Mouse (Mus musculus) natural killer cell, adult 2 months (primary cell): ENCODE data around the gene Rab10.
"Not testable (repeated sequence)": the region's sequence is repeated elsewhere in the genome, so short reads cannot be mapped to it uniquely, and the experiment has no call there.

Experiments
- DNase-seq, 2 experiments: peaks; one replicate each; pipeline ENCODE4 v3.0.0; 2022; ENCODE audit warnings: low spot score in 2 of 2

The Rab10 gene

DNA sequence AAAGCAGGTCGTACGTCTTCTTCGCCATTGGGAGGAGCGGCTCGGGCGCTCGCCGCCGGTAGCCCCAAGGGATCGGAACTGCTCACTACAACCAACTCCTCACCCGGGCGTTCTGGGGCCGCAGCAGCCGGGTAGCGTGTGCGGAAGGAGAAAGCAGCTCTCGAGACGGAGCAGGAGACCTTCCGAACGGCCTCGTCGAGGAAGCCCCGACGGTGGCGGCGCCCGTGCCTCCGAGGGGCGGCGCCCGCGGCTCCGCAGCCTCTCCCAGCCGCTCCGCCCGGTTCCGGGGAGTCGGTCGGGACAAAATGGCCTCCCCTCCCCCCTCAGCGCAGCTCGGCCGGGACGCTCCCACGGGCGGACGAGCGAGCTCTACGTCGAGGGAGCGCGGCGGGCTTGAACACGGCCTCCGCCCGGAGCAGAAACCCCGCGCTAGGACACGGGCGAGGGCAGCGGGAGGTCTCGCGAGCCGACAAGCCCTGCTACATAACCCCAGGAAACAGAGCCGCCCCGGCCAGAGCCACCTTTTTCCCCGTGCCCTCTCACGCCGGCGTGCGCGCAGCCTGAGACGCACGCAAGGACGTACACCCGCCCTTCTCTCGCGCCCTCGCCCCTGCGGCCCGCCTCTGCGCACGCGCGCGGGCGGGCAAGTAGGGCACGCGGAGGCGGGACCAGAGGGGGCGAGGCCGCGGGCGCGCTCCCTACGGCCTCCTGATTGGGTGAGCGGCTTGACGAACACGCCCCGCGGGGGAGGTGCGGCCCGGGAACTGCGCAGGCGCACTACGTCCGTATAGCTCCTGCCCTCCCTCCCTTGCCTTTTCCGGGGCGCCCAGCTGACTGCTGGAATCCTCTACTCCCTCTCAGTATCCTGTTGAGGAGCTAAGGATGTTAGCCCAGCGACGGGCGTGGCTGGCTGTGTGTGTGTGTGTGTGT is at the start of gene Rab10:
TSS of gene Rab10 (minus strand) at position 579 of the 930 bp plus-strand sequence.
- DNase-seq, result peak; percentile 97 to 98

DNA sequence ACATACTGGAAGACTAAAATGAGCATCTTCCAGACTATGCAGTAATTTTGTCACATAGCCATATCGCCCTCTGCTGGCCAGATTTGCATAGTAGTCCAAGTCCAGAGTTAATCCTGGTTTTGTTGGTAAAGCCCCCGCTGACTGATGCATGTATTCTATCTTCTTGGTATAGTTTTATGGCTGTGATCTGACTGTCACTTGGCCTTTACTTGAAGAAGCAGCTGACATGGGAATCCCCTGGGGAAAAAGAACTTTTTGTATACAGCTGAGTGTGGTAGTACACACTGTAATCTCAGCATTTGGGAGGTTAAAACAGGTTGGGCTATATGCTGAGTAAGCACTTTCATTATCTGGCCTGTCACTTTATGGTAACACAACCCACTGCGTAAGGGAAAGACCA is 49.5 kb upstream of the Rab10 start:
- DNase-seq, result peak; percentile 59 to 78

DNA sequence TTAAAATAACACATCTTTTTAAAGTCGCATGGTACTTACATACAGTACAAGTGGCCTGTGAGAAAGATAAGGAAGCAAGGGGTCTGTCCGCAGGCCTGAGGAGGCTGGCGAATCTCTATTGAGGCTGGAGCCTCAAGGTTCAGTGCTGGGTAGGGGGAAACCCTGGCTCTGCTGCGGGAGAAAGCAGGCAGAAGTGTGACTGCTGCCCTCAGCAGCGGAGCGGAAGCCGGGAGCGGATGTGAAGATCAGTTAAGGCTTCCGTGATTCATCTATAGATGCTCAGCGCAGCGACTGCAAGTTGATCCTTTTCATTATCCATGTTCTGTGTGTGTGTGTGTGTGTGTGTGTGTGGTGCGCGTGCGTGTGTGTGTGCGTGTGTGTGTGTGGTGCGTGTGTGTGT is 47.1 kb upstream of the Rab10 start:
- DNase-seq, result peak; percentile 16 to 40

DNA sequence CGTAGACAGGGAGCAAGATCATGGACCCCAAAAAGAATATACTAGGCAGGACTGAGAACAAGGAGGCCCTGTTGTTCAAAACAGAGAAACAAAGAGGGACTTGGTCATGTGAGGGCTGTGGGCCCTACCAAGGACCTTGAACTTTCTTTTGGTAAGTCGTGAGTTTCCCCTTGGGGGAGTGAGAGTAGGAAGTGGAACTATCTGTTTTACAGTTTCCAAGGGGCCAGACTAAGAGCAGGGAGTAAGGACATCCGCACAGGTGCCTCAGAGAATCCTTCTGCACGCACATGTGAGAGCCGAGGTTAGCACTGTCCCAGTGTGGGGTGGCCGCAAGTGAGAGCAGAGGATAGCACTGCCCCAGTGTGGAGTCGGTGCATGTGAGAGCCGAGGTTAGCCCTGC is 45.3 kb upstream of the Rab10 start:
- no peak for DNase-seq

DNA sequence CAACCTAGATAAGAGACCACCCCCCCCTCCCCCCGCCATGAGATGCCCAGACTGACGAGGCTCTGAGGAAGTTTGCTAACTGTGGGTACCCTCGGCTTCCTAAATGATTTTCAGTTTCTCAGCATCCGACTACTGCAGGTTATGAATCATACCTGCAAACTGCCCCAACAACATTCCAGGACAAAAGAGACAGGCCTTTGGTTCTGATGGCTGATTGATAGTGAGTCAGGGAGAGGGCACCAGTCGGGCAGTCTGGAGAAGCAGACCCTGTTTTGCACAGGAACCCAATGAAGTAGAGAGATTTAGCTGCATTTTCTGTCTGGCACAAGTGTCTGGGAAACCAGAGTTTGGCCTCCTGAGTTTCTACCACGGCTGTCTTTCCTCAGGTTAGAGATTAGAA is 42.4 kb upstream of the Rab10 start:
- no peak for DNase-seq

DNA sequence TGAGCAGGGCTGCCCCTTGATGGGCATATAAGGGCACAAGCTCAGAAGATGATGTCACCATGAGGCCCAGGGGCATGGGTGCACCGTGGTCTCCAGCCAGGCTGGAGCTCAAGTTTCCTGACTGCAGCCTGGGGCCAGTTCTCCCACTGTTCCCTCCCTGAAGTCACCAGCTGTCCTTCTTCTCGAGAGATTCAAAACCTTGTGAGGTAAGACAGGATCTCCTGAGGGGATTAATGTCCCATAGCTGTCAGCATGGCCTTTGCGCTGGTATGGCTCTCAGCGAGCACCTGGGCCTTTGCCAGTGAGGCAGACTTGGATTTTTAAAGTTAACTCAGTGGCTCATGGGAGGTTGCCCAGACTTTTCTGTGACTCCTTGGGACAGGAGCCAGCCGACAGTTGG is 40.4 kb upstream of the Rab10 start:
- DNase-seq, result no peak

DNA sequence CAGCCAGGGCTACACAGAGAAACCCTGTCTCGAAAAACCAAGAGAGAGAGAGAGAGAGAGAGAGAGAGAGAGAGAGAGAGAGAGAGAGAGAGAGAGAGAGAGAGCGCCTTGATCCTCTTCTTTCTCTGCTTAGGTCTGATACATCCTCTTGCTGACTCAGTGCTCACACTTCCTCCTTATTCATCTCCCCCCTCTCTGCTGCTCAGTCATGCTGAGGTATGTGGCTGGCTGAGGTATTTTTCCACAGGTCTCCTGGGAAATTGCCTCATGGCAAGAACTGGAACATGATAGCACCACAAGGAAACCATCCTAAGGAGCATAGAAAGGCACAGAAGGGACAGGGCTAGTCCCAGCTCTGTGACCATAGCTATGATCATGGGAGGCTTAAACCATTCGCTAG is 39.6 kb upstream of the Rab10 start:
- DNase-seq, result no peak

DNA sequence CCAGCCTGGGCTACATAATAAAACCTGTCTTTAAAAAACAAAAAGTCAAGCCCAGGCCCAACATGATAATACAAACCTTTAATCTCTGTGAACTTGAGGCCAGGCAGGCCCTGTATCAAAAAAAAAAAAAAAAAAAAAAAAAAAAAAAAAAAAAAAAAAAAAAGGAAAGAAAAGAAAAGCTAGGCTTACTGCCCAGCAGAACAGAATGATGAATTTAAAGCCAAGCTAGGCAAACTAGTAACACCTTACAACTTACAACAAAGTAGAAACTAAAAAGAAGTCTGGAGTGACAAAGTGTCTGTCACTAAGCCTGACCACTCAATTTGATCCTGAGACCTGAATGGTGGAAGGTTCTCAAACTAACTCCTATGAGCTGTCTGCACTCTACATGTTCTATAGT is 37.9 kb upstream of the Rab10 start:
- no peak for DNase-seq

DNA sequence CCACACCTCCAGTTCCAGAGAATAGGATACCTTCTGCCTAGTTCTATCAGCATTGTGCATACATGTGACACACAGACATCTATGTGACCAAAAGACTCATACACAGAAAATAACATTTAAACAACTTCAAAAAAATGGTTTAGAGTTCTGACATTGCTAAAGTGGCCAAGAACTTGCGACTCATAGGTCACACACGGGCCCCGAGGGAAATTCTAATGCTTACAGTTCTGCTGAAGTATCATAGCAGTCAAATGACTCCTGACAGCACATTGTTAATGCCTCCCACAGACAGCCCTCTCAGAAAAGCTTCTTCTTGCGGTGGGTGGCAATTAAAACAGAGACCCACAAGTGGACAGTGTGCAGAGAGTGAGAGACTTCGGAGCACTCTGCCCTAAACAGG is 35.3 kb upstream of the Rab10 start:
- no peak for DNase-seq

DNA sequence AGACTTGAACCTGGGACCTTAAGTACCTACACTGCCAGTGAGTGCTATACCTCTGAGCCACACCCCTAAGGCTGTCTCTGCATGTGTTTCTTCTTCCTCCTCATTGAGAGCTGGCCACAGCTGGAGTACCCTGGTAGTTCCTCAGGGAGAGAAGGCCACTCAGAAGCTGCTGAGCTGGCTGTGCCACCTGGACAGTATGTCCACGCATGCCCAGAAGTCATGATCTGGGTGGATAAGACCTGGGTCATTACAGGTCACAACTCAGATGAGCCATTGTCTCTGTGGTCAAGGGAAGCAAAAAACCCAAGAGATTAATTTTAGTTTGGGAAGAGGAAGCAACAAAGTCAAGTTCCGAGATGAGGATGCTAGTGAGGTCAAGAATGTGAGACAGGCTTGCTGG is 34.4 kb upstream of the Rab10 start:
- no peak for DNase-seq

DNA sequence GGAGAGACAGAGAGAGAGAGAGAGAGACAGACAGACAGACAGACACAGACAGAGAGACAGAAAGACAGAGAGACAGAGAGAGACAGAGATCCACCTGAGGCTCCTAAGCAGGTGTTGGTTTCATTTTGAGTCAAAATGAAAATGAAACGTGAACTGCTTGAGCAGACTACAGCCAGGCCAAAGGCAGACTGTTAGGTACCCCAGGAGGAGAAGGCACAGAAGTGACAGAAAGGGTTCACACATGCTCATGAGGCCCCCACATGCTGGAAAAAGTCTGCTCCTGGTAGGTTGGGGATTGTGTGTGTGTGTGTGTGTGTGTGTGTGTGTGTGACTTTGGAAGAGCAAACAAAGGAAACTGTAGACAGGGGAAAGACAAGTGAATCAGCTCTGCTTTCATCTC is 29.2 kb upstream of the Rab10 start:
- DNase-seq, result peak; percentile 26 to 28

DNA sequence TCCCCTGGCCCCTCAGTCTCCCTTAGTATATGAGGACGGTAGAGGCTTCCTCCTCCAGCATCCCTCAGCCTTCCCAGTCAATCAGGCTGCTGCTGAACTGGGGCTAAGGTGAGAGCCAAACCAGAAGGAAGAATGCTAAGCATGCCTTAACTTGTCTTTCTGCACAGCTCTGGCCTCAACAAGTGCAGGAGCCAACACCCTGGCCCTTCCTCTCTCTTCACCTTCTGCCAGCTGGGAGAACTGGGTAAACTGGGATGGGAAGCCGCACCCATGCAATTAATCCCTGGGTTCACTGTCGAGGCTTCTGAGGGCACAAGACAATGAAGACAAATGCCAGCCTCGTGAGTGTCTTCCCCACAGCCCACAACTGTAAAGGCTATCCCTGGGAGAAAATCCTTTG is 19.9 kb upstream of the Rab10 start:
- no peak for DNase-seq

DNA sequence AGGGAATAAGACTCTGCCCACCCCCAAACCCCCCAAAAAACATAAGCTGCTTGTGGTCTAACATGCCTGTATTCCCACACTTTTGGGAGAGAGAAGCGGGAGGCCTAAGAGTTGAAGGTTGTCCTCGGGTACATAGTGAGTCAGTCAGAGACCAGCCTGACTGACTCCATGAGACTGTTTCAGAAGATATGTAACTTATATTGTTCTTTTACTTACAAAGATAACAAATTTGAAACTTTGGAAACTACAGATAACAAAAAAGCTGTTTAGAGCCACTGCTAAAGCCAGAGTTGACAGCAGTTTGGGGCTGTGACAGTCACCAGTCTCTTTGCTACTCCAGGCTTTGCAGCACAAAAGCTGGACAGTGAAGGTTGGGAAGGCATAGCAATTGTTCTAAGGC is 15.5 kb upstream of the Rab10 start:
- DNase-seq, result no peak

DNA sequence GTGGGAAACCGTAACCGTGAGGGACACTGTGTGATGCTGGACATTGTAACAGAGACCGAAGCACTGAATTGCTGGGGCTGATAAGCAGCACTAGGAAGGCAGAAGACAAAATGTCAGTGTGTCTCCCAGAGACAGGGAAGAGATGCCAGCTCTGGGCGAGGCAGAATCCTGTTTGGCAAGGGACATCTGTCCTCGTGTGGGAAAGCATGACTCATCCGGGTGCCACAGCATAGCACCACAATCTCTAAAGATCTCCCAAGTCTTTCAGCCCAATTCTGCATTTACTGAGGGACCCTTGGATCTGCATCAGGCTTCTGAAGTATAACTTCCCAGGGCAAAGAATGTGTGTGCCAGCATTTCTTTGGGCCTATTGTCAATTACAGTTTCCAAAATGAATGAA is 13.5 kb upstream of the Rab10 start:
- no peak for DNase-seq

DNA sequence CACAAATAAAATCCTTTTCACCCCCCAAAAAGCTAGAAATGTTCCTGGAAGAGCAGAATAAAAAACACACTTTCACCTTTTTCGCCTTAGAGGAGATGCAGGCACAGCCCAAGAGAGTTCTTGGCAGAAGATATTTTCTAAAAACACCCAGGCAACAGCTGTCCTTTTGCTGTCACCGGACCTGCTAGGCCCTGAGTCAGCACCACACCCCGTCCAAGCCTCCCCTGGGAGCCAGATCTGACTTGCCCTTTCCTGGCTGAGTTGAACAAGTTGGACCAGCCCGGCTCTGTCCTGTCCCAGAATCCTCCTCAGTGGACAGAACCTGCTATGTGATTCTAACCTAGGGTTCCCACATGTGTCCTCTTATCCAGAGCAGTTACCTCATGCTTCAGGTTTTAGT is 9.6 kb upstream of the Rab10 start:
- DNase-seq, result no peak

DNA sequence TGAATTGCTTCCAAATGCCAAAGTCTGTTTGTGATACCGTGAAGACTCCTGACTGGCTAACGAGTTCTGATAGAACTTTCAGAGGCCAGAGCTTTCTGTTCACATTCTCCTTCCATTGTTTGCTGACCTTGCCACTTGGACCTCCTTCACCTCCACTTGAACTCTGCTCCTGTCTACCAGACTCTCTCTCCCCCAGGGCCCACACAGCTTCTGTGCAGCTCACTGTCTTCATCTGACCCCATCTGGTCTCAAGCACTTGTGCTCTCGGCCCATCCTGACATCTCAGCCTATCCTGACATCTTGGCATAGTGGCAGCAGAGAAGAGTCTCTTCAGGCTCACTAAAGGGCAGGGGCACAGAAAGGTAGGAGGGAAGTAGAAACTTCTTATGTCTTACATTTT is 7.2 kb upstream of the Rab10 start:
- DNase-seq, result no peak

DNA sequence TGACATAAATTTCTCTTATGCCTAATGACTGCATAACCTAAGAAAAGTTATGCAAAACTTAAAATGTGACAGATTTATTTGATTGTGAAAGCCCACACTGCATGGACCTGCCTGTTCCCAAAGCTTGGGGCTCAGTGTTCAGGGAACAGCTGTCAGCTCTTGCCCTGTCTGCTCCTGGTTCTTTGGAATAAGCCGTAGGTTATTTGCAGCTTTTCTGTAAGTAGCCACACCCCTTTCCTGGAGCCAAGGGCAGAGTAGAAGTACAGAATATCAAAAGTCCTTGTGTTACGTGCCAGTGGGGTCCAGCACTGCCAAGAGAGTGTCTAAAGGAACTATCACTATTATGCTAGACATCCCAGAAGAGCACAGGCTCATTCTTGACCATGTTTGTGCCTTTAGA is 6.3 kb upstream of the Rab10 start:
- no peak for DNase-seq

DNA sequence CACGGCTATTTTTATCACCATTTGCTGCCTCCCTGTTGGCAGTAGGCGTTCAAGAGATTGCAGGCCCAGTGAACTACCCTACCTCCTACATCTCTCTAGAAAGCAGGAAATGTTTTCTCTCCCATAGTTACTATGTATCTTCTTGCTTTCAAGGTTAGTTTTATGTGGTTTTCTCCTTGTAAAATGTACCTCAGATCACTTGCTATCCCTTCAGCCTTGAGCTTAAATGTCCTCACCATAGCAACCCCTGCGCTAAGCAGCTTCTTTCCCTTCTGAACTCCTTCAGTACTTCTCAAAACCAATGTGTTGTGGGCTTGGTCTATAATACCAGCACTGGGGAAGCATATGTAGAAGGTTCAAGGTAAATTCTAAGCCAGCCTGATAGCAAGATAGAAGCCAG is 3.1 kb upstream of the Rab10 start:
- DNase-seq, result no peak

DNA sequence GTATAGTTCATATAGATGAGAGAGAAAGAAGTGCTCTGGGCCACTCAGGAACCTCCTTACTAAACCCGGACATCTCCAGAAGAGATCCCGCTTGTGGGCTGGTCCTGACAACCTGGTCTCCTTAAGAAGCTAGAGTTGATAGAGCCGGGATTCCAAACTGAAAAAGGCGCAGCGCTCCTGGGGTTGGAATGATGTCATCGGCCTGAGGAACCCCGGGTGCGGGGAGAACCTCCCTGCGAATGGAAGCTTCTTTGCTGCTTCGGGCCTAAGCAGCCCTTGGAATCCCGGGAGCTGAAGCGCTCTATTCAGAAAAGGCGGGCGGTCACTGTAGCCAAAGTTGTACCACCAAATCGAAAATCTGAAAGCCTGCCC is 538 bp upstream of the Rab10 start:
- DNase-seq, result no peak

DNA sequence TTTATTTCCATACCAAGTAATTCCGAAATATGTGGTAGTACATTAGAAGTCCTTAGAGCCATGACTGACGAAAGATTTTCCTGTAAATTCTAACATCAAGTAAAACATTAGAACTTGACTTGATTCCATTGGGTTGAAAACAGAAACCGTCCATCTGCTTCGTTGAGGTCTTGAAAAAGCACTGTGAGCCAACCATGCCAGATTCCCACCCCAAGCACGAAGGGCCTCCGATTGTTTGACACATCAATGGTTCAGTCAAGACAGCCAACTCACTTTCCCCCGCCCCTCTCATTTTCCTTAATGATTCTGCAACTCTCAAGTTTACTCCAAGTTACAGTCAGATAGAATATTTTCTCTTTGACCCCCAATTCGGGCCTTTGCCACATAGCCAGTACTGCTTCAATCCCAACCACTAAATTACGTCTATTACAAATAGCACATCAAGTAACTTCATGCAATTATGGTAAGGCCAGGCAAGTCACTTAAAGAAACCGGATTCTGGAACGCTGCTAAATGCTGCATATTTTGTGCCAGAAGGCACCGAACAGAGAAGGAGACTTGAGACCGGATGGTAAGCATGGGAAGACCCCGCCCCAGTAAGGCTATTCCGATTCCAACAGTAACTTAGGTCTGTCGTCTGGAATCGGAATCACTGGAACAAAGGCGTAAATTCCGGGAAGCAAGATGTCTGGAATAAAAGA is 1.1 kb downstream of the Rab10 start:
- DNase-seq, result peak in 1 of 2 experiments; percentile 2

DNA sequence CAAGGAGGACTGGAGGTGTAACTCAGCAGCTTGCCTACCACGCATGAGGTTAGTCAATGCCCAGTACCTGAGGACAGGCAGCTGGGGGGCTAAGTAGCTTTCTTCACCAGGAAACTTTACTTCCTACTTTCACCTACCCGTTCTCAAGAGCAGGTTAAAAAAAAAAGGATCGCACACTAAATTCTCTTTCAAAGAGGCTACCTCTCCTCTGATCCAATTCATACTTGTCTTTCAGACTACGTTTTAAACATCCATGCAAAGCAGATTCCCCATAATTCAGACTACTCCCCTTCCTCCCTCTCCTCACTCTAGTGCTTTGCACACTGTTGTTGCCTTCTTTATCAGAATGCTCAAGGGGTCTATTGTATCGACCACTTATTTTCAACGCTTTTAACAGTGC is 2.2 kb downstream of the Rab10 start:
- DNase-seq, result no peak

DNA sequence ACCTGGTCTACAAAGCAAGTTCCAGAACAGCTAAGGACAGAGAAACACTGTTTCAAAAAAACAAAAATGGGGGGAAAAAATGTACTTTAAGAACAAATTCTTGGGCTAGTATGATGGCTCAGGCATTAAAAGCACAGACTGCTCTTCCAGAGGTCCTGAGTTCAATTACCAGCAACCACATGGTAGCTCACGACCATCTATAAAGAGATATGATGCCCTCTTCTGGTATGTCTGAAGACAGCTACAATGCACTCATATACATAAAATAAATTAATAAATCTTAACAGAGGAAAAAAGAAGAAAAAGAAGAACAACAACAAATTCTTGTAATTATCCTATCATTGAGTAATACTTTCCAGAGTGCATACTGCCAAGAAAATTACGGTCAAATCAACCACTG is 4.5 kb downstream of the Rab10 start:
- DNase-seq, result no peak

DNA sequence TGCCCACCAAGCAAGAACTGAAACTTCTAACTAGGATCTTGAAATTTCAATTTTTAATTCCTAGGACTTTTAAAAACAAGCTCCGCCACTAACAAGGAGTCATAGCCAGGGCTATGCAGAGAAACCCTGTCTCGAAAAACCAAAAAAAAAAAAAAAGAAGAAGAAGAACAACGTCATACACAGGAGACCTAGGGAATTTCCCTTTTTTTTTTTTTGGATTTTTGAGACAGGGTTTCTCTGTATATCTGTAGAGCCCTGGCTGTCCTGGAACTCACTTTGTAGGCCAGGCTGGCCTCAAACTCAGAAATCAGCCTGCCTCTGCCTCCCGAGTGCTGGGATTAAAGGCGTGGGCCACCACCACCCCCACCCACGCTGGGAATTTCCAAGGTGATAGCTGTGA is 12.1 kb downstream of the Rab10 start:
- not testable (repeated sequence) for DNase-seq
